Comparison of ENCODE assay signal across 16 mouse cellular contexts in genomic region chr2:76881406-76881805, GRCm38 (mm10).
"Had no signal": no experiment of that assay in that cellular context is flagged by ENCODE, and none has a peak within 500 bp of the region (broad histone marks: within the 10 kb centered on the region; RNA-seq: fewer than 3 reads in every experiment).

No protein-coding gene starts in this region.

- ATAC-seq: liver, postnatal 0 days; lung, postnatal 0 days; midbrain, embryonic 16.5 days had no signal

- H3K9ac ChIP-seq: liver, postnatal 0 days; lung, embryonic 15.5 days; midbrain, embryonic 12.5 days; neural tube, embryonic 12.5 days had no signal

- H3K9me3 ChIP-seq: lung, embryonic 15.5 days; midbrain, embryonic 12.5 days; neural tube, embryonic 12.5 days had no signal

- H3K27me3 ChIP-seq: lung, embryonic 15.5 days; megakaryocyte, embryonic 14.5 days; midbrain, embryonic 12.5 days; neural tube, embryonic 12.5 days had no signal

- H3K4me3 ChIP-seq: lung, embryonic 15.5 days; megakaryocyte, embryonic 14.5 days; midbrain, embryonic 12.5 days; neural tube, embryonic 12.5 days had no signal

- H3K4me2 ChIP-seq: lung, embryonic 15.5 days; midbrain, embryonic 12.5 days; neural tube, embryonic 12.5 days had no signal

- DNase-seq: liver, postnatal 0 days; lung, adult 2 months; lung, postnatal 14 days; lung, postnatal 36 days; midbrain, embryonic 14.5 days; right cerebral cortex, postnatal 14 days; thymus, adult 18-20 months; thymus, postnatal 14 days; thymus, postnatal 36 days had no signal

- H3K4me1 ChIP-seq: lung, embryonic 15.5 days; megakaryocyte, embryonic 14.5 days; midbrain, embryonic 12.5 days; neural tube, embryonic 12.5 days had no signal

- H3K27ac ChIP-seq: lung, embryonic 15.5 days; macrophage; midbrain, embryonic 12.5 days; neural tube, embryonic 12.5 days had no signal

- H3K36me3 ChIP-seq: lung, embryonic 15.5 days; midbrain, embryonic 12.5 days; neural tube, embryonic 12.5 days had no signal
